Mouse (Mus musculus): Measurements from ENCODE around the gene P2rx5. TPM values are rescaled to one million over a fixed set of nuclear protein-coding genes. Genes with fewer than 3 reads are reported as not detected.

The P2rx5 gene
- polyA plus RNA-seq, 1 experiment from 2014 or later = 0.70 TPM

DNA sequence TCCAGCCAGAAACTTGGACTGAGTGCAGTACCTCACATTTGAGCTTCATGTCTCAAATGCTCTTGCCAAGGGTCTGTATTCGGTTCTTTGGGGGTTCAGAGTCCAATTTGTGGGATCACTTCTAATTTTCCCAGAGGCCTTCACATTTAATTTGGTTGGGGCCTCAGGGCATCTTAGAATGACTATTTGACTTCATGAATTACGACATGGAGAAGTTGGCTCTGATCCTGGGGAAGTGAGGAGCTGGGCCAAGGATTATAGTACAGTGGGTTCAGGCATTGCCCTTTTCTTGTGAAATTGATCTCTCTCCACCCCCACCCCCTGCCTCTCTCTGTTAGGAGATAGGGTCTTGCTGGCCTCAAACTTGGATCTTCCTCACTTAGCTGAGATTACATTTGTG lies 40.8 kb downstream of the P2rx5 start:
- no peak overlapping the region for H3K27ac ChIP-seq
- H3K27me3 ChIP-seq = no peaks in the 10 kb centered on the region
- no peak overlapping the region for H3K4me2 ChIP-seq (replicated peaks)
- H3K36me3 ChIP-seq = peaks cover 2% of the 10 kb centered on the region; the same call in 1 of the 2 replicates
- H3K4me1 ChIP-seq = peaks cover 15% of the 10 kb centered on the region
- H3K9ac ChIP-seq = no peak overlapping the region
- WGBS = 57% methylated on average over 2 of the region's 2 CpGs
- ATAC-seq (ENCODE audit: low FRiP score, low read depth) = no peak
- H3K4me3 ChIP-seq = no peak overlapping the region
- no peaks in the 10 kb centered on the region for H3K9me3 ChIP-seq

DNA sequence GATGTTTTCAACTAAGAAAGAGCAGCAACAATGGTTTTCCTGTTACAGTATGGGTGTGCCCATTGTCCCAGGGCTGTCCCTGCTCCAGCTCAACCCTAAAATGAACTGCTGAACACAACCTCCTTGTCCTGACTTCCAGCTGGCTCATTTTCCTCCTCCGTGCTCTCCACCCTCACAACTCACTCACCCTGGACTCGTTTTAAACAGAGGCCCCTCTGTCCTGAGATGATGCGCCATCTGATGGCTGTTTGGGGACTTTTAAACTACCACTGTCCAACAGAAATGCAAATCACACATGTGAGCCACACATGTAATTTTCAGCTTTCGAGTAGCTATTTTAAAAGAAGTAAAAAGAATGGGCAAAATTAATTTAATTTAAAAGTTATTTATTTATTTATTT lies 41.4 kb downstream of the P2rx5 start:
- H3K4me3 ChIP-seq = no peak overlapping the region
- no peak for ATAC-seq (ENCODE audit: low FRiP score, low read depth)
- 38% methylated on average over 4 of the region's 4 CpGs for WGBS

DNA sequence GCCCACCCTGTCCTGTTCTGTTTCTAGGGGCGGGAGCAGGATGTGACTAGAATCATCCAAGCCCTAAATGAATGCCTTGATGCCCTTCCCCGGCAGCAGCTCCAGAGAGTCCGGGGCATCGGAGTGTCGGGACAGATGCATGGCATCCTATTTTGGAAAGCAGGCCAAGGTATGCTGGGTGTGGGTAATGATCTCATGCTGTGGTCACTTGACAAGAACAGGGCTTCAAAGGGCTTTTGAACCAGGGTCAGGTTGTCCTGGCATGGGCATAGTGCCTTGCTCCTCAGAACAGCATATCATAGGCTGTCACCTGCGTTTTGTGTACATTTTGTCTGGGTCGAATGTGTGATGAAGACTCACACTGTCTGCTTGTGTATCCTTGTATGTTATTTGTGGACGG lies 43.7 kb downstream of the P2rx5 start:
- ATAC-seq (ENCODE audit: low FRiP score, low read depth) = no peak
- peaks cover 6% of the 10 kb centered on the region; the same call in 1 of the 2 replicates for H3K4me1 ChIP-seq
- WGBS = 84% methylated on average over 8 of the region's 8 CpGs
- no peak overlapping the region for H3K9ac ChIP-seq
- H3K9me3 ChIP-seq = no peaks in the 10 kb centered on the region
- no peak overlapping the region for H3K27ac ChIP-seq
- no peaks in the 10 kb centered on the region for H3K36me3 ChIP-seq
- H3K27me3 ChIP-seq = no peaks in the 10 kb centered on the region
- H3K4me2 ChIP-seq (replicated peaks) = no peak overlapping the region
- H3K4me3 ChIP-seq = no peak overlapping the region

More for the DNA sequence above, 41.4 kb downstream of the P2rx5 start:
- no peaks in the 10 kb centered on the region for H3K27me3 ChIP-seq
- H3K9ac ChIP-seq = no peak overlapping the region
- no peak overlapping the region for H3K4me2 ChIP-seq (replicated peaks)
- no peaks in the 10 kb centered on the region for H3K9me3 ChIP-seq
- H3K4me1 ChIP-seq = peaks cover 15% of the 10 kb centered on the region
- H3K27ac ChIP-seq = no peak overlapping the region
- H3K36me3 ChIP-seq = no peaks in the 10 kb centered on the region

DNA sequence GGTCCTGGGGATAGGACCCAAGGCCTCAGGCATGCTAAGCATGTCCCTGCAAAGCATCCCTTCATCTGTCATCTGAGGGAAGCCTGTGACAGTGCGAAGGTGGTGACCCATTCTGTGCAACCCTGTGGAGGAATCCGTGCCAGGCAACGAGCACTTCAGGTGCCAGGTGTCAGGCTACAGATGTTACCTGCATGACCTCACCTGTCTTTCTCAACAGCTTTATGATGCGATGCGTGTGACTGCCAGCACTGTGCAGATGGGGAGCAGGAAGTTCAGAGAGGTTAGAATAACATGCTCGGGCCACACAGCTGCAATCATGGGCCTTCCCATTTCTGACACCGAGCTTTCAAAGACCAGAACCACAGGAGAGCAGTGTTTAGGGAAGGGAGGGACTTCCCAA lies 45.0 kb downstream of the P2rx5 start:
- Histone ChIP-seq H3K27ac (no peak overlapping the region), H3K4me1 (no peaks in the 10 kb centered on the region), H3K9ac (no peak overlapping the region), H3K27me3 (no peaks in the 10 kb centered on the region), H3K4me2 (replicated peaks) (no peak overlapping the region), H3K9me3 (no peaks in the 10 kb centered on the region), H3K4me3 (no peak overlapping the region), H3K36me3 (no peaks in the 10 kb centered on the region)
- no peak for ATAC-seq (ENCODE audit: low FRiP score, low read depth)
- 67% methylated on average over 7 of the region's 7 CpGs for WGBS

DNA sequence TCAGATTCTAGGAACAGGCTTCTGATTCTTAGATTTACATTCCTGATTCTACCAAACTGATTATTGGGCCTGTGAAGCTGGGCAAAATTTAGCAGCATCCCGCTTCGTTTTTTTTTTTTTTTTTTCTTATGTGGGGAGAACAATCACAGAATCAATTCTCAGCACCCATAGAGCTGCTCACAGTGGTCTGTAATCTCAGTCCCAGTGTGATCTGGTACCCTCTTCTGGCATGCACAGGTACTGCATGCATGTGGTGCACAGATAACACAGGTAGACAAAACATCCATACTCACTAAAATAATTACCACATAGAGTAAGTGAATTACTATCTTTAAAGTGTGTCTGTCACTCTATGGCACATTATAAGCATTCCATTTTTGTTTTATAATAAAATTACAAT lies 47.4 kb downstream of the P2rx5 start:
- Histone ChIP-seq H3K27ac (no peak overlapping the region), H3K9ac (no peak overlapping the region), H3K4me3 (no peak overlapping the region), H3K36me3 (no peaks in the 10 kb centered on the region), H3K4me2 (replicated peaks) (no peak overlapping the region), H3K27me3 (no peaks in the 10 kb centered on the region), H3K9me3 (no peaks in the 10 kb centered on the region), H3K4me1 (no peaks in the 10 kb centered on the region)
- no peak for ATAC-seq (ENCODE audit: low FRiP score, low read depth)
- 91% methylated on average over 2 of the region's 2 CpGs for WGBS

DNA sequence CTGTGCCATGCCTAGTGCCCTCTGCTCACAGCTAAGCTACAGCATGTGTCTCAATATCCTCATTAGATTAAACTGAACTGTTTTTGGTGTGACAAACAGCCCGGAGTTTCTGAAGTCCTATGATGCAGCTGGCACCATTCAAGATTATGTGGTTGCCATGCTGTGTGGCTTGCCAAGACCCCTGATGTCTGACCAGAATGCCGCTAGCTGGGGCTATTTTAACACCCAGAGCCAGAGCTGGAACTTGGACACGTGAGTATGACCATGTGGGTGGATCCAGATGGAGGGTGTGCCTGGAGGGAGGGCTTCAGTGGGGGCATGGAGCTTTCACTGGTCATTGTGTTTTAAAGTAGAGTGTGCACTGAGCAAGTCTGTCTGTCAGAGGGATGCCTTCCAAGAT lies 53.7 kb downstream of the P2rx5 start:
- Histone ChIP-seq H3K9me3 (no peaks in the 10 kb centered on the region), H3K4me2 (replicated peaks) (no peak overlapping the region), H3K36me3 (no peaks in the 10 kb centered on the region), H3K4me3 (no peak overlapping the region), H3K4me1 (no peaks in the 10 kb centered on the region), H3K27ac (no peak overlapping the region), H3K9ac (no peak overlapping the region), H3K27me3 (no peaks in the 10 kb centered on the region)
- no peak for ATAC-seq (ENCODE audit: low FRiP score, low read depth)
- 76% methylated on average over 3 of the region's 3 CpGs for WGBS

DNA sequence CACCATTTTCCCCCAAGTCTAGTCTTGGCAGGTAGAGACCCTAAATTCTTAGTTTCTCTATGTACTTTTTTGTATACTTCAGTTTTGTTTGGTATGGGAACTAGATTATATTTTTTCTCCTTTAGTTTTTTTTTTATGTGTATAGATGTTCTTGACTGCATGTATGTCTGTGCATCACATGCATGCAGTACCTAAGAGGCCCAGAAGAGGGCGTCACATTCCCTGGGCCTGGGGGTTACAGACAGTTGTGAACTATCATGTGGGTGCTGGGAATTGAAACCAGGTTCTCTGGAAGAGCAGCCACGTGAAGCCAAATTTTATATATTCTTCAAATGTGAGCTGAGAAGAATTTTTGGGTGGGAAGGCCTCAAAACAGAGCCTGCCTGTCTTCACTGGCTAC lies 59.5 kb downstream of the P2rx5 start:
- Histone ChIP-seq H3K36me3 (no peaks in the 10 kb centered on the region), H3K9me3 (no peaks in the 10 kb centered on the region), H3K9ac (no peak overlapping the region), H3K4me2 (replicated peaks) (no peak overlapping the region), H3K27me3 (no peaks in the 10 kb centered on the region), H3K4me3 (no peak overlapping the region), H3K4me1 (no peaks in the 10 kb centered on the region), H3K27ac (no peak overlapping the region)
- ATAC-seq (ENCODE audit: low FRiP score, low read depth) = no peak
- WGBS = 58% methylated on average over 2 of the region's 2 CpGs

DNA sequence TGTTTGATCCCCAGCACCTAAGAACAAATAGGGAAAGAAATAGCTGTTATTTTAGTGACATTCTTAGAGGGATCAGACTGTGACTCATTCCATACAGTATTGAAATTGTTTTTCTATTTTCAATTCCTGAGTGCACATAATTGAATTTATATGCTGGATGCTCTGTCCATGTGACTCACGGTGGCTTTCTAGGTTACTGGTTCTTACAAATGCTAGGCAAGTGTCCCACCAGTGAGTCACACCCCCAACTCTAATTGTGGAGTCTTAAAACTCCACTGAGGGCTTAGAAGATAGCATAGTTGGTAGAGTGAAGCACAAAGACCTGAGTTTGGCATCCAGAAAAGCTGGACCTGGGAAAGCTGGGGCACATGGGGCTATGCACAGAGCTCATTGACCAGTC lies 60.4 kb downstream of the P2rx5 start:
- Histone ChIP-seq H3K9me3 (no peaks in the 10 kb centered on the region), H3K27ac (no peak overlapping the region), H3K4me1 (no peaks in the 10 kb centered on the region), H3K36me3 (no peaks in the 10 kb centered on the region), H3K4me2 (replicated peaks) (no peak overlapping the region), H3K9ac (no peak overlapping the region), H3K27me3 (no peaks in the 10 kb centered on the region), H3K4me3 (no peak overlapping the region)
- ATAC-seq (ENCODE audit: low FRiP score, low read depth) = no peak
- WGBS = 88% methylated on average over 1 of the region's 1 CpGs

Other genes with a start within 250 kb of the P2rx5 start
- 0.96 and 1.3 TPM in 2 replicates for gene Atp2a3, start 199.3 kb upstream of the P2rx5 start, polyA plus RNA-seq (2015; fragmentation: Nextera tagmentation; extraction: Ambion mirVana)
- 0.84 and 1.0 TPM in 2 replicates for gene P2rx1, start 161.3 kb upstream of the P2rx5 start, polyA plus RNA-seq (2015; fragmentation: Nextera tagmentation; extraction: Ambion mirVana)
- 11.3 and 12.7 TPM in 2 replicates for gene Camkk1, start 141.4 kb upstream of the P2rx5 start, polyA plus RNA-seq (2015; fragmentation: Nextera tagmentation; extraction: Ambion mirVana)
- gene Ncbp3, start 112.6 kb upstream of the P2rx5 start, polyA plus RNA-seq (2015; fragmentation: Nextera tagmentation; extraction: Ambion mirVana) = 14.0 and 14.5 TPM in 2 replicates
- 0.32 and 0.57 TPM in 2 replicates for gene Itgae, start 69.8 kb upstream of the P2rx5 start, polyA plus RNA-seq (2015; fragmentation: Nextera tagmentation; extraction: Ambion mirVana)
- gene Haspin, start 22.1 kb upstream of the P2rx5 start, polyA plus RNA-seq (2015; fragmentation: Nextera tagmentation; extraction: Ambion mirVana) = 14.5 and 15.5 TPM in 2 replicates
- 96.7 and 98.9 TPM in 2 replicates for gene Emc6, start 16.6 kb downstream of the P2rx5 start, polyA plus RNA-seq (2015; fragmentation: Nextera tagmentation; extraction: Ambion mirVana)
- gene Tax1bp3, start 16.7 kb downstream of the P2rx5 start, polyA plus RNA-seq (2015; fragmentation: Nextera tagmentation; extraction: Ambion mirVana) = 244 and 248 TPM in 2 replicates
- 26.0 and 26.3 TPM in 2 replicates for gene Ctns, start 38.6 kb downstream of the P2rx5 start, polyA plus RNA-seq (2015; fragmentation: Nextera tagmentation; extraction: Ambion mirVana)
- 1.9 and 2.6 TPM in 2 replicates for gene Shpk, start 39.0 kb downstream of the P2rx5 start, polyA plus RNA-seq (2015; fragmentation: Nextera tagmentation; extraction: Ambion mirVana)
- gene Trpv1, start 73.9 kb downstream of the P2rx5 start, polyA plus RNA-seq (2015; fragmentation: Nextera tagmentation; extraction: Ambion mirVana) = 0.05 and 0.17 TPM in 2 replicates
- gene Trpv3, start 107.0 kb downstream of the P2rx5 start, polyA plus RNA-seq (2015; fragmentation: Nextera tagmentation; extraction: Ambion mirVana) = 0.09 and 0.14 TPM in 2 replicates
- 1.0 and 1.2 TPM in 2 replicates for gene Aspa, start 169.2 kb downstream of the P2rx5 start, polyA plus RNA-seq (2015; fragmentation: Nextera tagmentation; extraction: Ambion mirVana)
- not detected in 2 replicates for gene Gm49340, start 169.3 kb downstream of the P2rx5 start, polyA plus RNA-seq (2015; fragmentation: Nextera tagmentation; extraction: Ambion mirVana)
- not detected in 2 replicates for gene Spata22, start 169.3 kb downstream of the P2rx5 start, polyA plus RNA-seq (2015; fragmentation: Nextera tagmentation; extraction: Ambion mirVana)
- gene Olfr20, start 190.4 kb downstream of the P2rx5 start, polyA plus RNA-seq (2015; fragmentation: Nextera tagmentation; extraction: Ambion mirVana) = not detected in 2 replicates
- gene Olfr376, start 210.8 kb downstream of the P2rx5 start, polyA plus RNA-seq (2015; fragmentation: Nextera tagmentation; extraction: Ambion mirVana) = not detected in 2 replicates
- gene Olfr1, start 239.2 kb downstream of the P2rx5 start, polyA plus RNA-seq (2015; fragmentation: Nextera tagmentation; extraction: Ambion mirVana) = not detected in 2 replicates